Mouse (Mus musculus) midbrain, embryonic 15.5 days (tissue): ENCODE measurements at regions not wholly inside any gene's neighbourhood (a gene's known extent, or its start where the extent isn't known, plus 50 kb on each side); places are given as distances from the start of the nearest gene placed in this dataset.

ENCODE experiments used
- ATAC-seq: fragments of 200-750 bp; cut with Nextera tagmentation; replicated peaks from 2 replicates; pipeline ENCODE4 v1.8.0; 2017; ENCODE audit warnings: moderate TSS enrichment
- H3K27ac ChIP-seq: fragments of 300-500 bp; sonication (generic); 2 replicates; pipeline ENCODE4 v1.5.1; 2015; ENCODE audit warnings: mild to moderate bottlenecking, inconsistent platforms
- H3K27me3 ChIP-seq: fragments of 300-500 bp; sonication (generic); replicated peaks from 2 replicates; pipeline ENCODE4 v1.6.1; 2015; ENCODE audit warnings: inconsistent platforms
- H3K36me3 ChIP-seq: fragments of 300-500 bp; sonication (generic); replicated peaks from 2 replicates; pipeline ENCODE4 v1.6.1; 2015; ENCODE audit warnings: inconsistent platforms
- H3K4me1 ChIP-seq: fragments of 300-500 bp; sonication (generic); 2 replicates; pipeline ENCODE4 v1.6.1; 2015; ENCODE audit warnings: inconsistent platforms
- H3K4me2 ChIP-seq: fragments of 300-500 bp; sonication (generic); 2 replicates; pipeline ENCODE4 v1.6.1; 2015; ENCODE audit warnings: inconsistent platforms, mild to moderate bottlenecking, moderate library complexity
- H3K4me3 ChIP-seq: fragments of 300-500 bp; sonication (generic); 2 replicates; pipeline ENCODE4 v1.5.1; 2015; ENCODE audit warnings: mild to moderate bottlenecking, inconsistent platforms
- H3K9ac ChIP-seq: fragments of 300-500 bp; sonication (generic); 2 replicates; pipeline ENCODE4 v1.6.1; 2015; ENCODE audit warnings: mild to moderate bottlenecking, inconsistent platforms
- H3K9me3 ChIP-seq: fragments of 300-500 bp; sonication (generic); 2 replicates; pipeline ENCODE4 v1.6.1; 2016; ENCODE audit warnings: inconsistent platforms
- WGBS: fragments of 180-500 bp; shearing (Covaris S2); methylation state at CpG from one replicate; pipeline ENCODE4 v1.1.7; 2015; ENCODE audit warnings: mixed read lengths; 5-methylcytosine and 5-hydroxymethylcytosine counted together

GRCm38 (mm10) chr19:21111836-21112235, 157.8 kb upstream of the Tmc1 start:
- WGBS: 91% methylated on average over 5 of the region's 5 CpGs
- Histone ChIP-seq H3K4me1 (no peaks in the 10 kb centered on the region), H3K4me3 (no peak overlapping the region), H3K9me3 (no peaks in the 10 kb centered on the region), H3K27ac (no peak overlapping the region), H3K9ac (no peak overlapping the region), H3K27me3 (no peaks in the 10 kb centered on the region), H3K36me3 (no peaks in the 10 kb centered on the region), H3K4me2 (no peak overlapping the region)
- no peak for ATAC-seq

GRCm38 (mm10) chr19:21108311-21108710, 154.3 kb upstream of the Tmc1 start:
- Histone ChIP-seq H3K9me3 (no peaks in the 10 kb centered on the region), H3K4me1 (no peaks in the 10 kb centered on the region), H3K36me3 (no peaks in the 10 kb centered on the region), H3K4me2 (no peak overlapping the region), H3K9ac (no peak overlapping the region), H3K27me3 (no peaks in the 10 kb centered on the region), H3K4me3 (no peak overlapping the region), H3K27ac (no peak overlapping the region)
- 93% methylated on average over 2 of the region's 2 CpGs for WGBS
- ATAC-seq: no peak

GRCm38 (mm10) chr19:21107741-21108140, 153.7 kb upstream of the Tmc1 start:
- no peaks in the 10 kb centered on the region for H3K27me3 ChIP-seq
- WGBS: 70% methylated on average over 3 of the region's 3 CpGs
- no peaks in the 10 kb centered on the region for H3K4me1 ChIP-seq
- H3K9me3 ChIP-seq: no peaks in the 10 kb centered on the region
- no peaks in the 10 kb centered on the region for H3K36me3 ChIP-seq
- H3K4me3 ChIP-seq: no peak overlapping the region
- no peak overlapping the region for H3K4me2 ChIP-seq
- no peak overlapping the region for H3K27ac ChIP-seq
- ATAC-seq: no peak
- no peak overlapping the region for H3K9ac ChIP-seq

GRCm38 (mm10) chr19:21107275-21107674, 153.3 kb upstream of the Tmc1 start:
- H3K36me3 ChIP-seq: no peaks in the 10 kb centered on the region
- H3K9ac ChIP-seq: no peak overlapping the region
- ATAC-seq: no peak
- WGBS: 84% methylated on average over 4 of the region's 4 CpGs
- H3K4me3 ChIP-seq: no peak overlapping the region
- no peak overlapping the region for H3K4me2 ChIP-seq
- no peak overlapping the region for H3K27ac ChIP-seq
- H3K27me3 ChIP-seq: no peaks in the 10 kb centered on the region
- no peaks in the 10 kb centered on the region for H3K9me3 ChIP-seq
- H3K4me1 ChIP-seq: no peaks in the 10 kb centered on the region

GRCm38 (mm10) chr19:21106766-21107165, 152.8 kb upstream of the Tmc1 start:
- H3K27me3 ChIP-seq: no peaks in the 10 kb centered on the region
- H3K9ac ChIP-seq: no peak overlapping the region
- no peaks in the 10 kb centered on the region for H3K36me3 ChIP-seq
- H3K4me3 ChIP-seq: no peak overlapping the region
- H3K4me1 ChIP-seq: no peaks in the 10 kb centered on the region
- ATAC-seq: no peak
- no peak overlapping the region for H3K4me2 ChIP-seq
- WGBS: 88% methylated on average over 10 of the region's 10 CpGs
- H3K9me3 ChIP-seq: no peaks in the 10 kb centered on the region
- no peak overlapping the region for H3K27ac ChIP-seq

GRCm38 (mm10) chr19:21106241-21106669, 152.3 kb upstream of the Tmc1 start:
- no peak overlapping the region for H3K27ac ChIP-seq
- H3K27me3 ChIP-seq: no peaks in the 10 kb centered on the region
- H3K4me3 ChIP-seq: no peak overlapping the region
- no peak overlapping the region for H3K4me2 ChIP-seq
- ATAC-seq: no peak
- H3K9ac ChIP-seq: no peak overlapping the region
- H3K4me1 ChIP-seq: no peaks in the 10 kb centered on the region
- H3K9me3 ChIP-seq: no peaks in the 10 kb centered on the region
- 51% methylated on average over 6 of the region's 6 CpGs for WGBS
- no peaks in the 10 kb centered on the region for H3K36me3 ChIP-seq

GRCm38 (mm10) chr19:21105004-21105403, 151.0 kb upstream of the Tmc1 start:
- H3K27ac ChIP-seq: no peak overlapping the region
- H3K36me3 ChIP-seq: no peaks in the 10 kb centered on the region
- 85% methylated on average over 6 of the region's 6 CpGs for WGBS
- H3K27me3 ChIP-seq: no peaks in the 10 kb centered on the region
- ATAC-seq: no peak
- no peaks in the 10 kb centered on the region for H3K4me1 ChIP-seq
- H3K9ac ChIP-seq: no peak overlapping the region
- no peak overlapping the region for H3K4me3 ChIP-seq
- H3K9me3 ChIP-seq: no peaks in the 10 kb centered on the region
- no peak overlapping the region for H3K4me2 ChIP-seq

GRCm38 (mm10) chr19:21104462-21104936, 150.5 kb upstream of the Tmc1 start:
- no peaks in the 10 kb centered on the region for H3K9me3 ChIP-seq
- no peak overlapping the region for H3K4me3 ChIP-seq
- H3K4me2 ChIP-seq: no peak overlapping the region
- H3K9ac ChIP-seq: no peak overlapping the region
- H3K36me3 ChIP-seq: no peaks in the 10 kb centered on the region
- no peaks in the 10 kb centered on the region for H3K27me3 ChIP-seq
- H3K27ac ChIP-seq: no peak overlapping the region
- WGBS: 89% methylated on average over 8 of the region's 8 CpGs
- ATAC-seq: no peak
- no peaks in the 10 kb centered on the region for H3K4me1 ChIP-seq

GRCm38 (mm10) chr19:21077771-21078548, 124.0 kb upstream of the Tmc1 start:
- Histone ChIP-seq H3K36me3 (no peaks in the 10 kb centered on the region), H3K4me1 (no peaks in the 10 kb centered on the region), H3K4me3 (no peak overlapping the region), H3K27ac (no peak overlapping the region), H3K27me3 (no peaks in the 10 kb centered on the region), H3K4me2 (no peak overlapping the region), H3K9me3 (no peaks in the 10 kb centered on the region), H3K9ac (no peak overlapping the region)
- 77% methylated on average over 7 of the region's 7 CpGs for WGBS
- no peak for ATAC-seq

- no peaks in the 10 kb centered on the region for H3K27me3 ChIP-seq
- 93% methylated on average over 7 of the region's 7 CpGs for WGBS
These were observed 114.4 kb upstream of the Tmc1 start for GRCm38 (mm10) chr19:21068381-21068780.

GRCm38 (mm10) chr19:21066432-21067113, 112.6 kb upstream of the Tmc1 start:
- no peaks in the 10 kb centered on the region for H3K9me3 ChIP-seq
- H3K4me3 ChIP-seq: no peak overlapping the region
- H3K9ac ChIP-seq: no peak overlapping the region
- no peak overlapping the region for H3K4me2 ChIP-seq
- no peaks in the 10 kb centered on the region for H3K27me3 ChIP-seq
- ATAC-seq: no peak
- no peaks in the 10 kb centered on the region for H3K36me3 ChIP-seq
- 86% methylated on average over 14 of the region's 14 CpGs for WGBS
- no peak overlapping the region for H3K27ac ChIP-seq
- no peaks in the 10 kb centered on the region for H3K4me1 ChIP-seq

More at GRCm38 (mm10) chr19:21068381-21068780, 114.4 kb upstream of the Tmc1 start:
- Histone ChIP-seq H3K4me1 (no peaks in the 10 kb centered on the region), H3K9ac (no peak overlapping the region), H3K4me2 (no peak overlapping the region), H3K4me3 (no peak overlapping the region), H3K9me3 (no peaks in the 10 kb centered on the region), H3K27ac (no peak overlapping the region), H3K36me3 (no peaks in the 10 kb centered on the region)
- no peak for ATAC-seq

- no peak for ATAC-seq
- H3K9ac ChIP-seq: no peak overlapping the region
These were observed 110.9 kb upstream of the Tmc1 start for GRCm38 (mm10) chr19:21064902-21065301.

More at GRCm38 (mm10) chr19:21064902-21065301, 110.9 kb upstream of the Tmc1 start:
- H3K27me3 ChIP-seq: no peaks in the 10 kb centered on the region
- no peak overlapping the region for H3K4me2 ChIP-seq
- H3K4me1 ChIP-seq: no peaks in the 10 kb centered on the region
- no peak overlapping the region for H3K4me3 ChIP-seq
- 82% methylated on average over 3 of the region's 3 CpGs for WGBS
- no peaks in the 10 kb centered on the region for H3K36me3 ChIP-seq
- H3K27ac ChIP-seq: no peak overlapping the region
- no peaks in the 10 kb centered on the region for H3K9me3 ChIP-seq
